Mouse (Mus musculus) megakaryocyte, embryonic 14.5 days (primary cell): ENCODE measurements around the gene Slc9a2.

ENCODE experiments used
- FLI1 ChIP-seq: IDR thresholded peaks from 2 replicates; pipeline ENCODE4 v1.6.1; 2012; ENCODE audit warnings: low read length, inconsistent platforms, mixed read lengths
- GATA1 ChIP-seq: IDR thresholded peaks from 3 replicates; pipeline ENCODE4 v1.6.1; 2012; ENCODE audit warnings: mixed read lengths, low read length, inconsistent platforms, borderline replicate concordance

- no peak for TF ChIP-seq GATA1
- no peak for TF ChIP-seq FLI1
Measured at GRCm38 (mm10) chr1:40670025-40670424, 10.3 kb upstream of the Slc9a2 start.
